Mouse (Mus musculus): Measurements from ENCODE around the gene Islr. TPM values are rescaled to one million over a fixed set of nuclear protein-coding genes. Genes with fewer than 3 reads are reported as not detected.

Islr gene
- polyA plus RNA-seq, 1 experiment, result 137 TPM

DNA sequence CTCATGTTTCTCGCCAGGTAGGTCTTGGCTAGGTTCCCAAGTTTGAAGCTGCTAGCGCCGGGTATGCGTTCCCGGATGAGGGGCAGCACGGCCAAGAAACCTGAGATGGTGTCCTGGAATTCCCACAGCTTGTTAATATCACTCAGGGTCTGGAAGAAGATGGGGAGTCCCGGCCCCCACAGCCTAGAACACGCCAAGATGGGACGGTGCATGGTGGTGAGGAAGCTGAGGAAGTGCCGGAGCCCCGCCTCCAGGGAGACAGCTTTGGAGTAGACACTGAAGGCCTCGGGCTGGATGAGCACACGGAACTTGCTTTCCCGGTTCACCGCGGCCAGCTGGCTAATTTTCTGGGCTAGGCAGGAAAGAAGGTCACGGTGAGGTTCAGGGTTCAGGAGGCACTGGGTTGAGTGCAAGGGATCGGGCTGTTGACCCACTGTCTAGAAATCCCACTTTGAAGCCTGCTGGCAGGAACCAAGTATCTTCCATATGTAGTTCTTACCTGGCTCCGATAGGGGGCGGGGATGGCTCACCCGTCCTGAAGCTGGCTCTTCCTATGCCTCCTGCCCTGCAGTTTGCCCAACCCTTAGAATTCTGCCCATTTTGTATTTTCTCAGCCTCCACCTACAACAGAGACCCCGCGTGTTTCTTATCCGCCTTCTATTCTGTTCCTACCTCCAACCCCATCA, 16.3 kb upstream of the Islr start:
- no peak for DNase-seq (ENCODE audit: low spot score)

DNA sequence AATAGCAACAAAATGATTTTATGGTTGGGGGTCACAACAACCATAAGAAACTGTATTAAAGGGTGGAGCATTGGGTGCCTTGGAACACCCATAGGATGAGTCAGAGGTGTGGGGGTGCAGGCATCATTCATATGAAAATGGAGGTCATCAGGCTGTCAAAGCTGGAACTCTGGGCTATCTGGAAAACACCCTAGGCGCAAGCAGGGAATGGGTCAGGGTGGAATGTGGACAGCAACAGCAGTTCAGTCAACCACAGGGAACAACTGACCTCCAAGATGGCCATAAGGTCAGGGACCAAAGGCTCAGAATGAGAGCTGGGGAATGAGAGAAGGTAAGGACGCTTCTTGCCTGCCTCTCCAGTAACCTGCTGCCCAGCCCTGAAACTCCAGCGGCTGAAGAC, 14.4 kb upstream of the Islr start:
- no peak for DNase-seq (ENCODE audit: low spot score)

DNA sequence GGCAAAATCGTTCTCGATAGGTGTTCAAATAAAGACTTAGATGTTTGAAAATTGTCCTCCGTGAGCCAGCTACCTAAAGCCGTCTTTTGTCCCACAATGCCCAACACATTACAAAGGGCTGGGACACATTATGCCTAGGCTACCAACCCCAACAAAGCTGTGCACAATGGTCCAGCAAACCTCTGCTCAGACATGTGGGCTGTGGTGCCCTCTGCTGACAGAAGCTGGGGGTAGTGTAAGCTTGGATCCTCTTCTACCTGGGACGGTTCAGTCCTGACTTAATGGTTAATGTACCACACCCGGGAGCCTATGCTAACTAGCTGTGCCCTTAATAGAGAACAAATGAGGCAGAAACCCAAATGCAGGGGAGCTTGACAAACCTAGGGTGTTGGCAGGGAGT, 12.3 kb upstream of the Islr start:
- DNase-seq (ENCODE audit: low spot score), result no peak

DNA sequence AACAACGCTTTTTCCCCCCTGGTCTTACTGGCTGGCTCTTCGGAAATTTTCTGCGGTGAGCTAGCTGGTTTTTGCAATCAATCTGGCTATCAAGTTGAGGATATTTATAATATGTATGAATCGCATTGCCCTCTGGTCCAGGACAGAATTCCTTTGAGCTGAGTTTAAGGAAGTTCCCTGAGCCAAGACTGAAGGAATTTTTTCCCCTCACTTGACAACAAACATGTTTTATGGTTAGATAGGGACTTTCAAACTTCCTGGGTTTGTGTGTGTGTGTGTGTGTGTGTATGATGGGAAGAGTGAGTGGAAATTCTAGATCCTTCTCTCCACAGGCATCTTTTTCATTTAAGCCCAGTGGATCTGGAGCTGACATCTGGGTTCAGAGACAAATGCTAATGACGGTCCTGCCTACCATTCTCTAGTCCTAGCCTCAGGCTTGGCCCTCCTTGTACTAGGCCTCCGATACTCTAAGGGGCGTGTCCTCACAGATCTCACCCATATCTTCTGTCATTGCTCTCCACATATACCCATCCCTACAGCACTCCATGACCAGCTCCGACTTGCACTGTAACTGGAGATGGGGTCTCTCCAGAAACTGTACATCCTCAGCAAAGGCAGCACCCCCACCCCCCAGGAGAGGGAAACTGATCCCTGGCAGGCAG, 10.5 kb upstream of the Islr start:
- DNase-seq (ENCODE audit: low spot score), result no peak

DNA sequence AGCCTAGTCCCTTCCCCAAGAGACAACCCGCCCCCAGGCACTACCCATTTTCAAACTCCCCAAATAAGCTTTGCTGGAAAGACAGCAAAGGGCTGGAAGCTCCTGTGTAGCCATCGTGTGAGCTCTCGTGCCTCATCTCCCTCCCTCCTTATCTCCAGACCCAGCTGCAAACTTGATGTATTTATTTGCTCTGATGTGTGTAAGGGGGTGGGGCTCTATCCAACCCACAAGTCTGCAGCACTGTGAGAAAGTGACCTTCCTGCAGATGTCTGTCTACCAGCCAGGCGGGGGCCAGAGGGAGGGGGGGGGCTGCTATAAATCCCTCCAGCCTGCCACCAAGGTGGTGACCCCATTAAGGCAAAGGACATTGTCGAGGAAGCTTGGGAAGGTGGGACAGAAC, 9.8 kb upstream of the Islr start:
- no peak for DNase-seq (ENCODE audit: low spot score)

DNA sequence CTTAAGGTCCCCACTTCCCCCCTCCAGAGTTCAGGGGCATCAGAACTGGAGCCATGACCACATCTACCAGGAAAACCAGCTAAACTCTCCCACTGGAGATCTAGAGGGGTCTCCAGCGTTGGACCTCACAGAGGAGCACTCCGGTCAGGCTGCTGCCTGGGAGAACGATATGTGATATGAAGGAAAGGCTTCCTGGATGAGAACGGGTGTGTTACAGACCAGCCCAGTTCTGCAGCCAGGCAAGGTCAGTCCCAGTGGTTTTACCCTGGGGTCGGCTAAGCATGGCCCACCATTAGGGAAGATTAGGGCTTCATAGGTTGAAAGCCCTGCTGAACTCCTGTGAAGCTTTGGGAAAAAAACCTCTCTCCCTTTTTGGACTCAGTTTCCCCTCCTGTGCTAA, 9.3 kb upstream of the Islr start:
- no peak for DNase-seq (ENCODE audit: low spot score)

DNA sequence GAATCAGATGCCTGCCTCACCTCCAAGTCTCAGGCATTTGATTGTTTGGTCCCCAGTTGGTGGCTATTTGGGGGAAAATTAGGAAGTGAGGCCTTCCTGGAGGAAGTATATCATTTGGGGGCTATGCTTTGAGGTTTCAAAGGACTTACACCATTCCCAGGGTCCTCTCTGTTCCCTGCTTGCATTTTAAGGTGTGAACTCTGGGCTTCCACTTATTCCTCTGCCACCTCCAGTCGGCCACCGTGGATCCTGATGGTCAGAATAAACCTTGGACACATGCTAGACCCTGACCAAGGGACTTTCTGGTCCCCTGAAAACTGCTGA, 6.2 kb upstream of the Islr start:
- DNase-seq (ENCODE audit: low spot score), result no peak

DNA sequence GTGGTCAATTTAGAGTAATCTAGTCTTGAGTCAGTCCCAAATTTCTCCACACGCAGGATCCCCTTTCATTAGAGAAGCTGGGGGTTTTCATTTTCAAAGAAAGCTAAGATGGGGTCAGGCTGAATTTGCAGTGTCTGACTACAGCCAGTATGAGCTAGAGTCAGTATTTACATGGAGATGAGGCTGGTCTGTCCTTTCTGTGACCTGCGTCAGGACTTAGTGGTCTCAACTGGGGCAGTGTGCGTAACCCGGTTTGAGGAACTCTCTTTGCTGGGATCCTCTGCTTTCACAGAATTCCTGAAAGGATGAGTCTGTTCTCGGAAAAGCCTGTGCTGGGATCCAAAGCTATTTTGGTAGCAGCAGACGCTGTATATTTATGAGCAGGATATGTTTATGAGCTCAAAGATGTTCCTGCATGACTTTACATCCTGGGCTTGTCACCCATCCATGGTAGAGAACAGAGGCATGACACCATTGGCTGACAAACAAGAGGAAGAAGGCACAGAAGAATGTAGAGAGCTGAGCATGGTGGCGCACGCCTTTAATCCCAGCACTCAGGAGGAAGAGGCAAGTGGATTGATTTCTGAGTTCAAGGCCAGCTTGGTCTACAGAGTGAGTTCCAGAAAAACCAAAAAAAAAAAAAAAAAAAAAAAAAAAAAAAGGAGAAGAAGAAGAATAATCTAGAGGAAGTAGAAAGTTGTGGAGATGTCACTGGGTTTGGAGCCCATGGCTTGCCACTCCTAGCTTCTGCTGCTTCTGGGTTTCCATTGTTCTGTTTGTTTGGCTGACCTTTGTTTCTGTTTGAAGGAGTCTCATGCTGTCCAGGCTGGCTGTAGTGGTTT, 5.6 kb upstream of the Islr start:
- DNase-seq (ENCODE audit: low spot score), result no peak

DNA sequence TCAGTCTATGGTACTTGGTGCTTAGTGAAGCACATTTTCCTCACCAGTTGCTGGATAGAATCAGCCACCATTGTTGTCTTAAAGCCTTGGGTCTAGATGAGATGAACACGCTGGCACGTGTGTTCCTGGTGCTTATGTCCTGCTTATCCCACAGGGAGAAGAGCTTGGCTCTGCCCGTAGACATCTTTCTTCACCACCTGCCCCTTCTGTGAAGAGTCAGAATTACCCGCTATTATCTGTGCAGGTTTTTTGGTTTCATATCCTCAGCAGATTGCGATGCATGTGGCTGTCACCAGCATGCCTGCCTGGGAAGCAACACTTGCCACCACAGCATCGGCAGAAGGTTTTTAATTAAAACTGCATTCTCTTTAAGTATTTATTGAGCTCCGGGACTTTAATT, 1.9 kb upstream of the Islr start:
- DNase-seq (ENCODE audit: low spot score), result no peak

DNA sequence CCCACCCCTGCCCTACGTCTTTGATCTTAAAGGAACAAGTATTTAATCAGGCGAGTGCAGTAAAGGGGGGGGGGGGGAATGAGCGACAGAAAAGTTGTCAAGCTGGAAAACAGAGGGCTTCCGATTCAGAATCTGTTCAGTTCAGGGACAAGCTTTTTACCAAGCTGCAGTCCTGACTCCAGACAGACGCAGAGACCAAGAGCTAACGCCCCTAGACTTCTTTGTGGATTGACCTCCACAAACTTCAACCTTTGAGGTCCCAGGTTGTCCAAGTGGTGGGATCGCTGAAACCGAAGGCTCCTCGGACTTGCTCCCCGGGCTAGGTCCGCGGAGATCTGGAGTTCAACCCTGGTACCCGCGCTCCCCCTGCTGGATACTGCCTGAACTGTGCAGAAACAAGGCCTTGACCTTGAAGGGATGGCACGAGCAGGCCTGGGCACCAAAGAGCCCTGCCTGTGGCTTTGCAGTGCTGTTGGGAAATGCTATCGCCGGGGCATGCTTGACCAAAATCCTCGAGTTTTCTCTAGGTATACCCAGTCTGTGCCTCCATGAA, 418 bp upstream of the Islr start:
- peak; percentile 90 for DNase-seq (ENCODE audit: low spot score)

DNA sequence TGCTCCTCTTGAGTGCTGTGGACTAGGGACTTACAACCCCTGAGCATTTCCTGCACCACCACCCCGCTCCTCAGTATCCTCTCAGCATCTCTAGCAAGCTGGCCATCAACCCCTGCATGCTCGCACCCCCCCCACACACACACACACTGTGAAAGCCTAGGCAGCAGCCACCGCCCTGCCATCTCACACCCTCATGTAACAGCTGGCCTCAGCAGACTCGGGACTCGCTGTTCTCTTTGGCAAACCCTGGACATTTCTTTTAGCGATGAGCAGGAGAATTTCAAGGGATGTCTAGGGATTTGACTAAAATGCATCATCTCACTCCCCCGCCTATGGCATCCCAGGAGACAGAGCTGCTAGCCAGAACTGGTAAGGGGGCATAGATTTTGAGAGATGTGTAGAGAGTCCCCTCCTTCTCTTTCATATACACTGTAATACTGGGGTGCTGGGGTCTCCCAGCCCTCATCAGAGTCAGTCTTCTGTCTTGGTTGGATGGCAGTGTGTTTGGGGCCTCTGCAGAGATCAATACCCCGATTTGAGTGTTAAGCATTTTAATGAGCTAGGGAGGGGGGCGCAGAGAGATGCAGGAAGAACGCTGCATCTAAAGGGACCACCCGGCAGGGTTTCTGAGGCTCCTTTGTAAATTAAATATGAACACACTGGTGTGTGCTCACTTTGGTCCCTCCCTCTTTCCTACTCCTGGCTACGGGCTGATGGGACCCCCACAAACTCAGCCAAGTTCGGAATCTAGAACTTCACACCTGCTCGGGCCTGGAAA, 1.2 kb downstream of the Islr start:
- DNase-seq (ENCODE audit: low spot score), result no peak

DNA sequence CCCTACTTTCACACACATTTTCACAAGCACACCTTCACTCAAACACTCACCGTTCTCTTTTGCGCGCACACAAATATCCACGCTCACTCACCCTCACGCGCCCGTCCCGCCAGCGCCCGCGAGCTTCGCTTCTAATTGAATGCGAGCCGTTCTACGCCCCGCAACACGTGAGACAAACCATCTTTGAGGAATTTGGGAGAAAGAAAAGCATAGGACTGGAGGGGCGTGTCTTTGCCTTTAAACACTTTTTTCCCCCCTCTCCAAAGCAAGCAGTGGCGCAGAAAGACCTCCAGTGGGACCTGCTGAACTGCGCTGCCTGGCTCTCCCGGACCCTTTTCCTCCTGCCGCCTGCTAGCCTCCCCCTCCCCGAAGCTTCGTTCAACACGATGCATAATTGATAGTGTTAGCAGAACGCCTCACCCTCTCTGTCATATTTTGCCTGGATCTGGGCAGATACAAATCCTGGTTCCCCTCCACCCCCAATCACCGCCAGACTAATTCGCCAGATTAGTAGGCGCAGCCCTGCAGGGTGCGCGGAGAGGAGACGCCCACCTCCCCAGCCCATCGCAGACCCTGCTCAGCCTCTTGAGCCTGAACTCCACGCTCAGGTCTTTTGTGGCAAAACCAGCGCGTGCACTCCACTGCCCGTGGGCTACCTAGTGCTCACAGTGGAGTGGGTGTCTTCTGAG, 2.1 kb downstream of the Islr start:
- no peak for DNase-seq (ENCODE audit: low spot score)

DNA sequence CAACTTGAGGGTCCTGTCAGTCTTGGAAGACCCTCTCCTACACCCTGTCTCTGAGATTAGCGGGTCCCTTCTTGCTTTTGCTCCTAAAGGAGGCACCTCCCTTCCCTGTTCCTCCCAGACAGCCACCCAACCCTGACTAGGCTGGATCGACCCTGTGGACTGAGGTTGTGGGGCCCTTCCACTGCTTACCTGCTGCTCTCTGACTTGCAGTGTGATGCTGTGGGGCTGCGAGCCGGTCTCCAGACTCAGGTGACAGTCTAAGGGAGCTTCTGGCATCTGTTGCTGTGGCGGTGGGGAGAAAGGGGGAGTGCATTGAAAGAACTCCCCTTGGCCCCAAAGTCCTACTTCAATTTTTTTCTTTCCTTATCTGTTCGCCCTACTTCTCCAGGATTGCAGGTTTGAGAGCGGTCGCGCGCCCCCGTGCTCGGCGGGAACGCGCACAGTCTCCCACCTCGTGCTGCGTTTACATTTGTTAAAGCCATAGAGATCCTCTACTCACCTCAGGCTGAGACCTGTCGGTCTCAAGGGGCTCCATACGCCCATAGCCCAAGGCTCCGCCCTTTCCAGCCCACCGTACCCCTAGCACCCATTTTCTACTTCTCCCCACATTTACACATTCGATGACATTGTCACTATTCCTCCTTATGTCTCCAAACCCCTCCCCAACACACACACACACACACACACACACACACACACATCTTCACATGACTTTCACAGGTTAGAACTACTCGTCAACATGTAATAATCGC, 2.8 kb downstream of the Islr start:
- DNase-seq (ENCODE audit: low spot score), result no peak

DNA sequence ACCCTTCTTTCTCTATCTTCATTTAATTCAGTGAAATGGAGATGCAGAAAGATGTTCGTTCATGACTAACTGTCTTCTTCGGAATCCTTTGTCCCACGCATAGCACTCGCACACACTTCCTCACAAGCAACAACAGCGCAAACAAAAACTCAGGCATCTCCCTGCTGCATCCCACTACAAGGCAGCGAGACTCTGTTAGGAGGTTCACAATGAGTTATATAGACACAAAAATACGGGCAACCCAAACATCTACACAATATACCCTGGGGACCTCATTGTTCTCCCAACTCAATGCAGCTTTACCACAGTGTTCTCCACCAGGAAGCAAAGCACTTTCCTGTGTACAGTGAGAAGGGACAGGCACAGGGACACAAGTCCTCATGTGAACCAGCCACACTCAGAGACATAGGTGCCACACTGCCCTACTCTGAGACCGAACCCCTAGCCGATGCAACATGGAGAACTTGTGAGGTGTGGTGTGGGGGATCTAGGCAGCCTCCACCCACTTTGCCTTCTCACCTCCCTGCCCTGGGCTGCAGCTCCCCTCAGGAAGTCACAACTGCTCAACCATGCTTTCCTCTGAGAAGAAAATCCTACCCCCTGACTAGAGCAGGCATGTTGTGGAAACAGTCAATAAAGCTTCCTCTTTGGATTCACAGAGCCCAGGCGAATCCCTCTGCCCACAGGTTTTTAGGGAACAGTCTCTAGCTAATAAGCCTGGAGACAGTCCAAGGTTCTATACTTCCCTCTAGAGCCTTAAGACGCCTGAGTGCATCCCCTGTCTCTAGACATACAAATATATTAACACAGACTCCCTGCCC, 3.6 kb downstream of the Islr start:
- no peak for DNase-seq (ENCODE audit: low spot score)

DNA sequence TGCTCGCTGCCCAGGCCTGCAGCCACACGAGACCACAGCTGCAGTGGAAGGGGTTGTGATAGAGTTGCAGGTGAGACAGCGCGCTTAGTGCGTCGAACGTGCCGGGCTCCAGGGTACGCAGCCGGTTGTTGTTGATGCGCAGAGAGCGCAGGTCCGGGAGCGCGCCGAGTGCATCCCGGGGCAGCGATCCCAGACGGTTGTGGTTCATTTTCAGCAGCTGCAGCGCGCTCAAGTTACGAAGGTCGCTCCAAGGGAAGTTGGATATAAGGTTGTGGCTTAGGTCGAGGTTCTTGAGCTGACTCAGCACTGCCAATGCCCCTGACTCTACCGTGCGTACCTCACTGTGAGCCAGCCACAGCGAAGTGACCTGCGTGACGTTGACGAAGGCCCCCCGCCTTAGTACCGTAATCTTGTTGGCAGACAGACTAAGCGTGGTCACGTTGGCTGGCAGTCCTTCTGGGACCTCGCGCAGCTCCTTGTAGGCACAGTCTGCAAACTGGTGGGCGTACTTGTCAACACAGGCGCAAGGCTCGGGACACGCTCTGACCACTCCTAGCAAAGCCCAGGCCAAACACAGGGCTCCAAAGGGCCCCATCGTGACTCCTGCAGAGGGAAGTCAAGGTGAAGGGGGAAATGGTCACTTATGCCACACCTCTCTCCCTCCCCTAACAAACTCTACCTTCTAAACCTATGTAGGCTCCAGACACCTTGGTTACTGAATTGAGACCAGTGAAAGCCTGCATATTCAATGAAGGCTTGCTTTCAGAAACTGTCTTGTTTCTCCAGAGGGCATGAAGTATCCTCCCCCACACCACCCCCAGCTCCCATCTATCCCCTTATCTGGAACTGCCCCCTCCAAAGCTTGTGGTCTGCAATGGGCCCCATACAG, 4.5 kb downstream of the Islr start:
- no peak for DNase-seq (ENCODE audit: low spot score)

DNA sequence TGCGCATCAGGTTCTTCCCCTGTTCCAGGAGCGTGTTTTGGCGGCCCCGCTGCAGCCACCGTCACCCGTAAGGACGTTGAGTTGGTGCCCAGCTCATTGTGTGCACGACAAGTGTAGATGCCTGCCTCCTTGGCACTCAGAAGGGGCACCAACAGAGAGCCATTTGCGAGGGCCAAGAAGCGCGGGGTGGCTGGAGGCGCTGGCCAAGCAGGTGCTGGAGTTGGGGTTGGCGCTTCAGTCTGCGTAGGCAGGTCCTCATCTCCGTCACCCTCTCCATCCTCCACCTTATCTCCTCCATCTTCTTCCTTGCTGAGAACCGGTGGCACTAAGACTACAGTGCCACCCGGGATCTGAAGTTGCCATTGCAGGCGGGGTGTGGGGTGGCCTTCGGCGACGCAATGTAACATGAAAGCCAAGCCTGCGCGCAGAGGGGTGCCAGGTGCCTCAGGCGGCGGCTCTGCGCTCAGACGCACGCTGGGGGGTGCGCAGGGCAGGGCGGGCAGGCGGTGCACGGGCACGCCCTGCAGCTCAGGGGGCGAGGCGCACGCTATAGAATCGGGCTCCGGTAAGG, 5.2 kb downstream of the Islr start:
- DNase-seq (ENCODE audit: low spot score), result no peak

DNA sequence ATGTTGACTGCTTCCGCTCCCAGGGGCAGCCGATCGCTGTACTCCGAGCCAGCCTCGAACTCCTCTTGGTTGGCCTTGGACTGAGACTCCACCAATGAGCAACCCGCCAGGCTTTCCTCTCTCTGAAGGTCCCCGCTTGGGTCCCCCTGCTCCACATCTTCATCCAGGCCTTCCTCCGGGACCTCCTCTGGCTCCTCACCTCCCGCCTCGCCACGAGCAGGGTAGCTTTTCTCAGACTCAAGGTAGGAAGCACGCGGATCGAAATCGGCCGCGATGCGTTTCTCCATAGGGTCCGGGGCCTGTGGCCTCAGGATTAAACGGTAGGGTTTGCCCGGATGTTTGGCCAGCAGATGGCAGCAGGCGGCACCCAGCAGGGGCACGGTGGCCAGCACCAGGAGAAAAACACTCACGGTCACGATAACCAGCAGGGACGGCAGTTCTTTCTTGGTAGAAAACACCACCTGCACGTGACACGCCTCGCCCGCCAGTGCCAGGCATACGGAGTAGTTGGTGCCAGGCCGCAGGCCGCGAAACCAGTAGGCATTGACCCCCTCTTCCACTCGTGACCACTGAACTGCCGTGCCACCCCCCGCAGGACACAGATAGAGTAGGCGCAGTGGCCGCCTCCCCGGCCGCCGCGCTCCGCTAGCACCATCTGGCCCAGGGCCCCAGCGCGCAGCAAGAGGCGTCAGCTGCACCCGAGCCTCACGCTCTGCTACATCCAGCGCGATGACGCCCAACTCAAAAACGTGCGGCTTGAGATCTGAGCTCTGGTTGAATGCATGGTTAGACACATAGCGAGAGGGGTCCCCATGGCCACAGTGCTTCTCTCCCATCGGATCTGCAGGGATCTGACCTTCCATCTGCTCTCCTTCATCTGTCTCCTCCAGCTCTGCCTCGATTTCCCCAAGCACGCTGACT, 6.1 kb downstream of the Islr start:
- DNase-seq (ENCODE audit: low spot score), result no peak

Data from urinary bladder, adult 2 months (tissue).